Mouse (Mus musculus) C2C12 (cell line): Measurements from ENCODE around the gene Fam83d.

Experiments used
- CEBPB ChIP-seq: IDR thresholded peaks from one replicate; pipeline ENCODE4 v1.6.1; 2011; ENCODE audit warnings: low read depth, mild to moderate bottlenecking, control low read depth, moderate library complexity
- CTCF ChIP-seq: IDR thresholded peaks from one replicate; pipeline ENCODE4 v1.5.1; 2011; ENCODE audit not compliant: control insufficient read depth, insufficient read depth, insufficient read length
- FOSL1 ChIP-seq: IDR thresholded peaks from one replicate; pipeline ENCODE4 v1.8.0; 2011; ENCODE audit warnings: mild to moderate bottlenecking, low read length; ENCODE audit not compliant: poor library complexity, insufficient read depth, severe bottlenecking
- MAX ChIP-seq: IDR thresholded peaks from one replicate; pipeline ENCODE4 v1.6.1; 2011; ENCODE audit warnings: mild to moderate bottlenecking, control low read depth
- MYOD1 ChIP-seq: IDR thresholded peaks from one replicate; pipeline ENCODE4 v1.6.1; 2011; ENCODE audit warnings: low read depth; ENCODE audit not compliant: control insufficient read depth, insufficient read length
- MYOG ChIP-seq: IDR thresholded peaks from one replicate; pipeline ENCODE4 v1.6.1; 2011; ENCODE audit not compliant: control insufficient read depth, insufficient read length; ENCODE audit errors: extremely low read depth
- USF1 ChIP-seq: IDR thresholded peaks from one replicate; pipeline ENCODE4 v1.6.1; 2011; ENCODE audit warnings: low read depth, mild to moderate bottlenecking, control low read depth, moderate library complexity

DNA sequence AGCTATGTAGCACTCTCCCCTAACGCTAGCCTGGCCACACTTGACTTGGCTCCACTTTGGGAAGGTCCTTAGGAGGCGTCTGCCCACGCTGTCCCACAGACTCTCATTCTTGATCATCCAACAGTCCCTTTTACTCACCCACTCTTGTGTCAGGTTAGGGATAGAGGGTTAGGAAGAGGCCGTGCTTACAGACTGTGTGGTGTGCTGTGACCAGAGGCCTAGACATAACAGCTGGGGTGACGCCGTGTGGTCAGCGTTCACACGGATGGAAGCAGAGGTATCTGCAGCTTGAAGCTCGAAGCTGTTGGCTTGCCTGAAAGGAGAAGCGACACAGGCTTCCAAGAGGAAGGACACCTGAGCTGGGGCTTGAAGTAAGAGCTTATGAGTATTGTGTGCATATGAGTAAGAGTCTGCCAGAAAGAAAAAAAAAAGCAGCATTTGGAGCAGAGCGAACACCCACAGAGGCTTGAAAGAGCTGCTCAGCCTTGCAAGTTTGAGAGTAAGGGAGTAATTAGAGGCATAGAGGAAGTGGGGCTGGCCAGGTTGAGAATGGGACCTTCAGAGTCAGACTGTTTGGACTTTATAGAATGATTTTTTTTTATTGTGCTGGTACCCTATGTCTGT lies 24.3 kb upstream of the Fam83d start:
- TF ChIP-seq CTCF (no peak), FOSL1 (no peak), MAX (no peak), USF1 (no peak), CEBPB (no peak), MYOD1 (no peak), MYOG (no peak)
